Mouse (Mus musculus): ENCODE results near the gene Actr2.
"Not testable (repeated sequence)": the region's sequence is repeated elsewhere in the genome, so short reads cannot be mapped to it uniquely, and the experiment has no call there.

Gene Actr2

DNA sequence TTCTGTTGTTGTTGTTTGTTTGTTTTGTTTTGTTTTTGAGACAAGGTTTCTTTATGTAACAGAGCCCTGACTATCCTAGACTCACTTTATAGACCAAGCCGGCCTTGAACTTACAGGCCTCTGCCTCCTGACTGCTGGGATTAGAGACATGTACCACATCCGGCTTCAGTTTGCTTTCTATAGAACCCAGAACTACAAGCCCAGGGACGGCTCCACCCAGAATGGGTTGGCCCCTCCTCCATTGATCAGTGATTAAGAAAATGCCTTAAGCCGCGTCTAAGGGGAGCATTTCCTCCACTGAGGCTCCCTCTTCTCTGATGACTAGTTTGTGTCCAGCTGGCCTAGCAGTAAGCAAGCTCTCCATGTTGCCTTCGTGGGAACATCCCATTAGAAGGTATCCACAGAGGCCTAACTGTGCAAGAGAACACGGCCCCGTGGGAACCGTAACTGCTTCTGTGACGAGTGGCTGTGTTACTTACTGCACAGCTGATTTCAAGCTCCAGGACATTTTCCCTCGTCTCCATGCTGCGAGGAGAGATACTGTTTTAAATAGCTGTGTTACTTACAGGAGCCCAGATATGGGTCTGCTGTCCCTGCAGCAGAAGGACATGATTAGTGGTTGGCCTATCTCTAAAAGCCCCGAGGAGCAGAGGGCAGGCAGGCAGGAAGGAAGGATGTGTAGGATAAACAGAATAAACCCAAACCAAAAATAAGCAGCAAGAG lies 59.7 kb downstream of the Actr2 start:
- no peak for DNase-seq (ENCODE audit: low read depth, low spot score)

GRCm38 (mm10) chr11:20045586-20045985 lies 67.1 kb downstream of the Actr2 start:
- no peak for DNase-seq (ENCODE audit: low read depth, low spot score)

DNA sequence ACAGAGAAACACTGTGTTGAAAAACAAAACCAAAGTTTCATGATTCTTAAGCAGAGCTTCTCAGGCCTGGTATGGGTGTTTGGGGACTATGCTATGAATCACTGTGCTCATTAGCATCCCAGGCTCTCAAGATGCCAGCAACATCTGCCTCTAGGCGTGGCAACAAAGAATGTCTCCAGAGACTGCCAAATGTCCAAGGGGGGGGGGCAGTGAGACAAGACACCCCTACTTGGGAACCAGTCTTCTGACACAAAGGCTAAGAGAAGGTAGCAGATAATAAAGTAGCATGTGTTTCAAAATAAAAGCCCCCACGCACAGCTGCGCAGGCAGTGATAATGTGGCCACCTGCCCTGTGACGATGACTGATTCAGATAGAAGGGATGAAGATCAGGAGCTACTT lies 69.5 kb downstream of the Actr2 start:
- no peak for DNase-seq (ENCODE audit: low read depth, low spot score)

DNA sequence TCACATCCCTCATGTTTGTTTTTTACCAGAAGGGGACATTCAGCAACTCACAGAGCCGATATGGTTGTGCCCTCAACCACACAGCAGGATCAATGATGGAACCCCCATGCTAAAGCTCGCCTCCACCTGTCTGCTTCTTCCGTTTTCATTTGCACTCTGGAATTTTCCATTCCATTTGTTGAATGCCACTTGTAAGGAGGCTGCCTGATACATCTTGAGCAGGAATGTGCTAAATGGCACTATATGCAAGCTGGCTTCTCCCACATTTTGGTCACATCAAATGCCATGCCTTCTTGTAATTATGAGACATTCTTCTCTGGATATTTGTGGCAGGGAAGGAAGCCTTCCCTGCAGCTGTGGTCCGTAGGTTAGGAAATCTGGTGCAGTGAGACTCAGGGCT lies 70.6 kb downstream of the Actr2 start:
- DNase-seq (ENCODE audit: low read depth, low spot score) = no peak

DNA sequence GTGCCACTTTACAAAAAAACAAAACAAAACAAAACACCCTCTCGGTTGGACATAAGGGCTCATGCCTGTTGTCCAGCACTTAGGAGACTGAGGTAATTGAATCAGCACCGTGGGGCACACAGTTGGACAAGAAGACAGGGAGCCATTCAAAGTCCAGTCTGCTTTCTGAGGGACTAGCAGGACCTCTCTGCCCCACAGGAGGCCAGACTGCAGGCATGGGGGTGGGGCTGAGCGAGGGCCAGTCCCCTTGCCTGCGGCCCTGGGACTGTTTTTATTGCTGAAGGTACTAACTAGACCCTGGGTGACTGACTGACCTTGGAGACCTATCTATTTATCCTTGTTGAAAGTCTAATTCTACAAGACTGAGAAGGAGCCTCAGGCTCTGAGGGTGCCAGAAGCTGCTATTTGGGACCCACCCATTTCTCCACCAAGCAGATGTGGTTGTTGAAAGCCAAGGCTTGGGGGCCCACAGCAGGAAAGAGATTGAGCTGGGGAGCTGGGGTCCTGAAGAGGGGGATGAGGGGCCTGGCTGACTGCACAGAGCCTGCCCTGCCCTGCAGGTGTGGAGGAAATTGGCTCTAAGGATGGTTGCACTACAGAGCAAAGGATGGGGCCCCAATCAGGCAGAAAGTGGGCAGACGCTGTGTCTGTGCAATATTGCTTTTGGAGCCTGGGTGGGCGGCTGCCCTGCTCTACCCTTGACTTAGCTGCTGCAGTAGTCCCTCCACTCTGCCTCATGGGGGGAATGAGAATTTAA lies 71.4 kb downstream of the Actr2 start:
- DNase-seq (ENCODE audit: low read depth, low spot score) = no peak

GRCm38 (mm10) chr11:20038723-20039122 lies 74.0 kb downstream of the Actr2 start:
- no peak for DNase-seq (ENCODE audit: low read depth, low spot score)

GRCm38 (mm10) chr11:20037739-20038138 lies 75.0 kb downstream of the Actr2 start:
- DNase-seq (ENCODE audit: low read depth, low spot score) = no peak

- DNase-seq (ENCODE audit: low read depth, low spot score) = no peak
These were observed 76.7 kb downstream of the Actr2 start for GRCm38 (mm10) chr11:20035972-20036371.

GRCm38 (mm10) chr11:20035343-20035928 lies 77.3 kb downstream of the Actr2 start:
- no peak for DNase-seq (ENCODE audit: low read depth, low spot score)

DNA sequence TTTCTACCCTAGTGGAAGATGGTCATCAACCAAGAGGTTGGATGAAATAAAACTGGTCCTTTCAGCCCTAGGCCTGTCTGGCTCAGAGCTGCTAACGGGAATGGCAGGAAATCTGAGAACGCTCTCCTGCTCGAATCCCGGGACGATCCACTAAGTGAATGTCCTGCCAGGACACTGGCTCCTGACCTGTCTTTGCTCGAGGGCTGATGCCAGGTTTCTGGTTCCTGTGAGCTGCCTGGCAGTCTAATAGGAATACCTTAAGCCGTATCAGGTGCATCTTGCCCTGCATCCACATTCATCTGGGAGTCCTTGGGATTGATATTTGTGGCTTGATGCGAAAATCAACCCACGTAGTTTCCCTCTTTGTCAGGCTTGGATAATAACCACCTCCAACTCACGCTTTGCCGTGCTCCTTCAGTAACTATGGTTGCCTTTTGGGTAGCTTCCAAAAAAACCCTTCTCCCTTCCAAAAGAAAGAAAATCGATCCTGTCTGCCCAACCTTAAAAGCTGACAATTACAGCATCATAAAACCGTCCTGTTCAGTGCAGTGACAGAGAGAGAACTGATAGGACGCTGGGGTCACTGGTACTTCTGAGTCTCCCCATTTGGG lies 78.3 kb downstream of the Actr2 start:
- DNase-seq (ENCODE audit: low read depth, low spot score) = no peak

DNA sequence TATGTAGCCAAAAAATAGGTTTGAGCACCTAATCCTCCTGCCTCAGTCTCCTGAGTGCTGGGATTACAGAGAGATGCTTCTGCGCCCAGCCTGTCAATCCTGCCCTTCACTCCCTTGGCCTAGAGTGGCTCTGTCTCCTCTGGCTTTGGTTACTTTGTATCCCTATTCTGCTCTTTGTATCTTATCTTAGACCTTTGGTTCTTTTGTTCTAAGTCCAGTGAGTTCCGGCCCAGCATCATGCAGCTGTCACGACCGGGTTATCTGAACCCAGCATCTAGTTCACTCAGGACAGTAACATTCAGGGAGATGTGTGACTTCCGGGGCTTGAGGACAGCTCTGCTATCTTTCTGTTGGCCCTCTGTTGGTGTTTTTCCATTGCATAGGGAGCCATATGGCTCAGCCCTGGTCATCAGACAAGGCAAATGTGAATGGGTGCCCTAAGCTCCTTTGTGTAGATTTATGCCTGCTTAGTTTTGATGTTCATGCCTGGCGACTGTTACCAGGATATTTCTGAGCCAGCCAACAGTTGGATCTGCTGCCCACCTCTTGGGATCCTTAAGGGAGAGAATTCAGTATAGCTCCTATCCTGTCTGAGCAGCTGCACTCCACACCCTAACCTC lies 79.1 kb downstream of the Actr2 start:
- DNase-seq (ENCODE audit: low read depth, low spot score) = no peak

GRCm38 (mm10) chr11:20031536-20031935 lies 81.2 kb downstream of the Actr2 start:
- DNase-seq (ENCODE audit: low read depth, low spot score) = no peak

GRCm38 (mm10) chr11:20030973-20031372 lies 81.7 kb downstream of the Actr2 start:
- DNase-seq (ENCODE audit: low read depth, low spot score) = not testable (repeated sequence)

- no peak for DNase-seq (ENCODE audit: low read depth, low spot score)
These were observed 83.7 kb downstream of the Actr2 start for GRCm38 (mm10) chr11:20029014-20029413.

- no peak for DNase-seq (ENCODE audit: low read depth, low spot score)
These were observed 84.3 kb downstream of the Actr2 start for GRCm38 (mm10) chr11:20028396-20028795.

- DNase-seq (ENCODE audit: low read depth, low spot score) = no peak
These were observed 85.0 kb downstream of the Actr2 start for GRCm38 (mm10) chr11:20027719-20028118.

- DNase-seq (ENCODE audit: low read depth, low spot score) = no peak
These were observed 86.8 kb downstream of the Actr2 start for GRCm38 (mm10) chr11:20025899-20026298.

DNA sequence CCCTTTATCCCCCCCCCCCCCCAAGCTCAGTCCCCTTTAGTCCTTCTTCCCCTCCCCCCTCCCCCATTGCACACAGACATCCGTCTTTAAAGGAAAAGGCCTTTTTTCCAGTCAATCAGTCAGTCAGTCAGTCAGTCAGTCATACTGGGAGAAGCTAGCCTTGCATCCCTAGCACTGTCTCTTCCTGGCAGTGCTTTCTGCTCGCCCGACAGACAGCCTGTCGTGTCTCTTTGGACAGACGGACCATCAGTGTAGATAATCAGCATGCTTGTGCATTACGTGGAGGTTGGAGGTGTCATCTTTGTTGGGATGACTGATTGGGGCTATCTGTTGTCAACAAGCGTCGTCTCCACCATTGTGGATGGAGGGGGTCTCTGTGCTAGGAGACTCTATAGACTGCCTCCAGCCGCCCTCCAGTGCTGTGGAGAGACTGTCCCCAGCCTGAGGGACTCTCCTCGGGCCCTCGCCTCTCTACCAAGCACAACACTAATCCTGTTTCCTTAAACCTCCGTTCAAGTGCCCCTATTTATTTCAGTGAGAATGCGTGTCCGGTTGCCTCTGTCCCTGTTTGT lies 89.7 kb downstream of the Actr2 start:
- DNase-seq (ENCODE audit: low read depth, low spot score) = no peak

DNA sequence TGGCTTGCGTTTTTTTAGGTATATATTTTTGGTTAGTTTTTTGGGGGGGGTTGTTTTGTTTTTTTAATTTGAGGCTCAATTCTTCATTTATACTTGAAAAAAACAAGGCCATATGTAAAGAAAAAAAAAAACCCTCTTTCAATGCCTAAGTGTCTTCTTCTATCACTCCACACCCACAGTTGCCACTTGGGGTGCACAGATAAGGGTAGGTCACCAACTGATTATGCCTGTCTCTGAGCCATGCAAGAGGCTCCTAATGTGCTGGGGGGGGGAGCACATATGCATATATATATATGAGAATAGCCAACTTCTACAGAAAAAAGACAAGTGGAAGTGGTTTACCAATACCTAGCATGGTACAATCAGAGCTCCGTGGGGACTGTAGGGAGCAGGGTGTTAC lies 90.3 kb downstream of the Actr2 start:
- DNase-seq (ENCODE audit: low read depth, low spot score) = no peak

DNA sequence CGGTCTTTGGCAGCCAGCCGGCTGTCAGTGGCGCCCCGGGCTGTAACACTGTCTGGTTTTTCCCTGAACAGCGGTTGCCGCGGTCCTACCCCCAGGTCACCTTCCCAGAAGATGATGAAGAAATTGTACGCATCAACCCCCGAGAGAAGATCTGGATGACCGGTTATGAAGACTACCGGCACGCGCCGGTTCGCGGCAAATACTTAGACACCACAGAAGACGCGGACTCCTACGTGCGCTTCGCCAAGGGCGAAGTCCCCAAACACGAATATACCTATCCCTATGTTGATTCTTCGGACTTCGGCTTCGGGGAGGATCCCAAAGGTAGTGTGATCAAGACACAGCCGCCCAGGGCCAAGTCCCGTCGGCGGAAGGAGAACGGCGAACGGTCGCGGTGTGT lies 92.0 kb downstream of the Actr2 start:
- no peak for DNase-seq (ENCODE audit: low read depth, low spot score)

DNA sequence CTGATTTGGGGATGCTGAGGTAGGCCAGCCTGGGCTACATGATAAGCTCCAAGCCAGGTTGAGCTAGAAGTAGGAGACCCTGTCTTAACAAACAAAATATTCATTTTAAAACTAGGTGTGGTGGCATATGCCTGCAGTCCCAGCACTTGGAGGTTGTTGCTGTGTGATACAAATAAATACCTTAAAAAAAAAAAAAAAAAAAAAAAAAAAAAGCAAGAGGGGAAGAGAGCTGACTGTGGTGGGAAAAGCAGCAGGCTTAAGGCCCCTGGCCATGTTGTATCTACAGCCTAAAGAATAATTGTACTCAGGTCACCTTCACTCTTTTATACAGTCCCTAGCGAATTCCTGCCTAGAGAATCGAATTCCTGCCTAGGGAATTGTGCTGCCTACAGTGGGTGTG lies 93.8 kb downstream of the Actr2 start:
- DNase-seq (ENCODE audit: low read depth, low spot score) = no peak

DNA sequence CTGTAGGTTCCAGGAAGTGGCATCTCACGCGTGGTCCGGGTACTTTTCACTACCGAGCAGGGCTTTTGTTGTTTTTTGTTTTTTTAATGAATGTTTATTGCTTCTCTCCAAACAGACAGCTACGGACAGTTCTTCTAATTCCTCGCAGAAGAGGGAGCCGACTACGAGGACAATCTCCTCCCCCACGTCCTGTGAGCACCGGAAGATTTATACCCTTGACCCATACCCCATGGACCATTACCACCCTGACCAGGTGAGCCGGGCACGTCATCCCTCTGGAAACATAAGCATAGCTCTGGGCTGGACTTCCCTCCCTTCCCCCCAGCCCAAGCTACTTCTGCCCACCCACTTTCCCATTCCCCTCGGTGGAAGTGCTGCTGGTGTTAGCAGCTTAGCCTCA lies 94.8 kb downstream of the Actr2 start:
- DNase-seq (ENCODE audit: low read depth, low spot score) = no peak
